Mouse (Mus musculus) ES-E14 (cell line): ENCODE results near the gene Tnpo2.

Source experiments
- CHD2 ChIP-seq: IDR thresholded peaks from 2 replicates; pipeline ENCODE4 v1.6.1; 2014; ENCODE audit warnings: mild to moderate bottlenecking, low read depth, low read length, inconsistent platforms
- ZNF384 ChIP-seq: IDR thresholded peaks from 2 replicates; pipeline ENCODE4 v1.6.1; 2012; ENCODE audit warnings: low read depth, low read length, inconsistent platforms

- TF ChIP-seq CHD2, result no peak
- no peak for TF ChIP-seq ZNF384
Measured at GRCm38 (mm10) chr8:85074167-85074566, 37.5 kb downstream of the Tnpo2 start.
